Mouse (Mus musculus): ENCODE data around the gene Usp49. TPM values are rescaled to one million over a fixed set of nuclear protein-coding genes. Genes with fewer than 3 reads are reported as not detected.
A peak's percentile ranks its signal among the peaks of the same experiment; 100 is the strongest.
"Not testable (repeated sequence)": the region's sequence is repeated elsewhere in the genome, so short reads cannot be mapped to it uniquely, and the experiment has no call there.

Usp49 gene
- total RNA-seq (2021) (1 to 10 TPM; 4.6 to 4.8 TPM), polyA plus RNA-seq (2012; rRNA removed) (5.4 and 6.6 TPM in 2 replicates)
- long read RNA-seq, partial matches to known transcripts, result 0 of 1 reads
- long read RNA-seq, other reads (novel, unspliced or antisense), result 1 of 1 reads

GRCm38 (mm10) chr17:47630678-47631065 lies at the start of gene Usp49:
Gene Usp49, plus strand, starts transcription at chr17:47630690.
- DNase-seq, result no peak

GRCm38 (mm10) chr17:47580962-47581361 lies 49.5 kb upstream of the Usp49 start:
- peak; percentile 71 for DNase-seq

GRCm38 (mm10) chr17:47588517-47588916 lies 42.0 kb upstream of the Usp49 start:
- DNase-seq, result no peak

- no peak for DNase-seq
These were observed 39.4 kb upstream of the Usp49 start for GRCm38 (mm10) chr17:47591073-47591472.

- peak; percentile 97 for DNase-seq
These were observed 37.2 kb upstream of the Usp49 start for GRCm38 (mm10) chr17:47593215-47593853.

- no peak for DNase-seq
These were observed 36.7 kb upstream of the Usp49 start for GRCm38 (mm10) chr17:47593854-47594182.

GRCm38 (mm10) chr17:47594183-47594968 lies 36.1 kb upstream of the Usp49 start:
- peak; percentile 75 for DNase-seq

GRCm38 (mm10) chr17:47594969-47595247 lies 35.6 kb upstream of the Usp49 start:
- no peak for DNase-seq

GRCm38 (mm10) chr17:47595248-47596161 lies 35.0 kb upstream of the Usp49 start:
- peak; percentile 84 for DNase-seq

GRCm38 (mm10) chr17:47596162-47596838 lies 34.2 kb upstream of the Usp49 start:
- DNase-seq, result peak; percentile 43

GRCm38 (mm10) chr17:47596839-47597164 lies 33.7 kb upstream of the Usp49 start:
- DNase-seq, result peak; percentile 31

- peak; percentile 61 for DNase-seq
These were observed 33.2 kb upstream of the Usp49 start for GRCm38 (mm10) chr17:47597261-47597660.

- DNase-seq, result peak; percentile 67
These were observed 32.5 kb upstream of the Usp49 start for GRCm38 (mm10) chr17:47597838-47598579.

- not testable (repeated sequence) for DNase-seq
These were observed 31.7 kb upstream of the Usp49 start for GRCm38 (mm10) chr17:47598580-47599304.

- peak; percentile 41 for DNase-seq
These were observed 30.8 kb upstream of the Usp49 start for GRCm38 (mm10) chr17:47599511-47600297.

- no peak for DNase-seq
These were observed 29.7 kb upstream of the Usp49 start for GRCm38 (mm10) chr17:47600601-47601388.

GRCm38 (mm10) chr17:47601389-47601755 lies 29.1 kb upstream of the Usp49 start:
- DNase-seq, result no peak

- DNase-seq, result no peak
These were observed 28.2 kb upstream of the Usp49 start for GRCm38 (mm10) chr17:47602289-47602688.

- peak; percentile 35 for DNase-seq
These were observed 24.3 kb upstream of the Usp49 start for GRCm38 (mm10) chr17:47606220-47606619.
